In the genomic region with DNA sequence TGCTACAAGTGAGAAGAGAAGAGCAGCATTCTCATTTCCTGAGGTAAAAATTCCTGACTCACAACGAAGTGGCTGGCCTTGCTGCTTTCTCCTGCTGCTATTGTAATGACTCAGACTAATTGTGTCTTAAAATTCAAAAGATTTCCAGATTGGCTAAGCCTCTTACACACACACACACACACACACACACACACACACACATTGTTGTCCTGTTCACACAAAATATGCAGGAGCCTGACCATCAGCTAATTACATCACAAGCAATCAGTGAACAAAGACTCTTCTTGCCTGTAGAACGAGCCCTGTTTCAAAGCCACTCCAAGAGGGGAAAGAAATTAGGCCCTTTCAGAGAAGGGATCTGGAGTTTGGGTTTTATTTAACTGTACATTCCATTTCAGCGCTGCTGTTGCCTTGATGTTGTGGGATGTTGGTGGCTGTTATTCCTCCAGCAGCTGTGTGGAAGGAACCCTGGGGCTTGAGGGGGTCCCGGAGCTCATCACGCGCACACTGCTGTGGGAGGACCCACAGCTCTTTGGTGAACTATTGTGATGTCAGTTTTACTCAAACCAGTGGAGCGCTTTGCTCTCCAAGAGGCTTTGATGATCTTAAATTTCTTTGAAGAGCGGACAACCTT, we compare ENCODE assay signal across 16 mouse cellular contexts. TPM values are rescaled to one million over a fixed set of nuclear protein-coding genes. Genes with fewer than 3 reads are reported as not detected.
DNase-seq lines count a peak whose midpoint lies in the region; ATAC-seq and TF ChIP-seq lines count a peak whose summit lies in the region.
"Had no signal": no experiment of that assay in that cellular context is flagged by ENCODE, and none has a peak within 500 bp of the region (broad histone marks: within the 10 kb centered on the region; RNA-seq: fewer than 3 reads in every experiment).

No protein-coding gene starts in this region.

- H3K27ac ChIP-seq in embryonic facial prominence, embryonic 11.5 days (replicated peaks; ENCODE audit: low read depth, low read length) = no peak overlapping the region
- no peak overlapping the region for H3K27ac ChIP-seq in forebrain, postnatal 0 days (ENCODE audit: low read depth, low read length)
- H3K27ac ChIP-seq: embryonic facial prominence, embryonic 13.5 days; hindbrain, embryonic 12.5 days; stomach, postnatal 0 days had no signal

- ATAC-seq in embryonic facial prominence, embryonic 11.5 days (replicated peaks; ENCODE audit: insufficient number of reproducible peaks, low FRiP score, low TSS enrichment, low read depth) = no peak
- peak; percentile 25 for ATAC-seq in forebrain, postnatal 0 days
- ATAC-seq: lung, postnatal 0 days had no signal

- no peak overlapping the region for H3K9ac ChIP-seq in embryonic facial prominence, embryonic 11.5 days (replicated peaks; ENCODE audit: low read length)
- no peak overlapping the region for H3K9ac ChIP-seq in forebrain, postnatal 0 days
- H3K9ac ChIP-seq: embryonic facial prominence, embryonic 13.5 days; hindbrain, embryonic 12.5 days had no signal

- H3K4me1 ChIP-seq in embryonic facial prominence, embryonic 11.5 days (ENCODE audit: control insufficient read depth, insufficient read depth, low read length) = no peaks in the 10 kb centered on the region
- H3K4me1 ChIP-seq in forebrain, postnatal 0 days (ENCODE audit: insufficient read depth) = peaks cover 4% of the 10 kb centered on the region; the same call in 1 of the 2 replicates

- no peaks in the 10 kb centered on the region for H3K36me3 ChIP-seq in embryonic facial prominence, embryonic 11.5 days (replicated peaks; ENCODE audit: control insufficient read depth, insufficient read depth, low read depth, low read length)
- no peaks in the 10 kb centered on the region for H3K36me3 ChIP-seq in forebrain, postnatal 0 days (ENCODE audit: insufficient read depth)
- H3K36me3 ChIP-seq: embryonic facial prominence, embryonic 13.5 days; hindbrain, embryonic 12.5 days had no signal

- TF ChIP-seq CTCF in forebrain, postnatal 0 days (IDR thresholded peaks at IDR 0.05; ENCODE audit: low read depth) = no peak

- peak; percentile 13 for DNase-seq in 3134 (ENCODE audit: extremely low read depth, insufficient read length, low spot score)
- peak; percentile 56 for DNase-seq in 3T3-L1 (ENCODE audit: low read depth, low spot score)
- peak; percentile 6 for DNase-seq in embryonic facial prominence, embryonic 11.5 days (ENCODE audit: low spot score)
- peak; percentile 16 for DNase-seq in forebrain, postnatal 0 days
- DNase-seq in thymus, adult 18-20 months = no peak
- DNase-seq in layer of hippocampus, postnatal 36 days = no peak
- no peak for DNase-seq in layer of hippocampus, adult 18-20 months (ENCODE audit: low spot score in 2 of 2)
- DNase-seq: cerebellum, adult 11 months; kidney, adult 2 months; liver; right cerebral cortex, postnatal 4 days had no signal

- H3K27me3 ChIP-seq in embryonic facial prominence, embryonic 11.5 days (ENCODE audit: control insufficient read depth, insufficient read depth, low read length) = no peaks in the 10 kb centered on the region
- H3K27me3 ChIP-seq in forebrain, postnatal 0 days (ENCODE audit: insufficient read depth, low read length) = no peaks in the 10 kb centered on the region

- H3K4me3 ChIP-seq in embryonic facial prominence, embryonic 11.5 days (ENCODE audit: low read depth, low read length) = no peak overlapping the region
- H3K4me3 ChIP-seq in forebrain, postnatal 0 days (ENCODE audit: low read depth, low read length) = no peak overlapping the region
- H3K4me3 ChIP-seq: embryonic facial prominence, embryonic 13.5 days; hindbrain, embryonic 12.5 days had no signal

- no peak overlapping the region for H3K4me2 ChIP-seq in embryonic facial prominence, embryonic 11.5 days (ENCODE audit: low read depth, low read length)
- H3K4me2 ChIP-seq in forebrain, postnatal 0 days (ENCODE audit: low read depth) = no peak overlapping the region
- H3K4me2 ChIP-seq: hindbrain, embryonic 12.5 days had no signal

- 51% methylated on average over 8 of the region's 8 CpGs for WGBS in embryonic facial prominence, embryonic 11.5 days
- 11% methylated on average over 8 of the region's 8 CpGs for WGBS in forebrain, postnatal 0 days

- H3K9me3 ChIP-seq in embryonic facial prominence, embryonic 11.5 days (replicated peaks; ENCODE audit: control insufficient read depth, low read length) = no peaks in the 10 kb centered on the region
- no peaks in the 10 kb centered on the region for H3K9me3 ChIP-seq in forebrain, postnatal 0 days (ENCODE audit: low read length)
- H3K9me3 ChIP-seq: embryonic facial prominence, embryonic 13.5 days; hindbrain, embryonic 12.5 days had no signal

RNA-seq across cellular contexts. Expression of a gene that starts 40.8 kb away (rescaled TPM):
- 0.33 TPM in 1 of 2 replicates, not detected in the other for polyA plus RNA-seq in embryonic facial prominence, embryonic 11.5 days (2014; fragmentation: Nextera tagmentation; extraction: Ambion mirVana)
- not detected in 2 replicates for total RNA-seq in forebrain, postnatal 0 days (2014; rRNA removed)
- polyA plus RNA-seq in forebrain, postnatal 0 days (2015; fragmentation: Nextera tagmentation; extraction: Ambion mirVana) = 0.12 TPM in 1 of 2 replicates, not detected in the other
- not detected for total RNA-seq in layer of hippocampus, postnatal 36 days (2021)
- total RNA-seq in layer of hippocampus, adult 18-20 months (2021) = not detected
- total RNA-seq: gastrocnemius, adult 18-20 months had no signal
- polyA plus RNA-seq: embryonic facial prominence, embryonic 13.5 days; lung, postnatal 0 days; stomach, postnatal 0 days had no signal

Comparison
In these comparisons a context has a peak if more than half of its experiments do, and no peak if none do; other contexts are left out.
1. DNase-seq: peak in 3134 (single experiment), 3T3-L1 (single experiment), embryonic facial prominence, embryonic 11.5 days (single experiment) and forebrain, postnatal 0 days (single experiment); none in thymus, adult 18-20 months (0 of 2), layer of hippocampus, postnatal 36 days (0 of 2) and layer of hippocampus, adult 18-20 months (0 of 2).